Mouse (Mus musculus): Measurements from ENCODE around the gene Lingo2. TPM values are rescaled to one million over a fixed set of nuclear protein-coding genes. Genes with fewer than 3 reads are reported as not detected.

Lingo2 gene
- total and polyA plus RNA-seq, 3 experiments = not detected

DNA sequence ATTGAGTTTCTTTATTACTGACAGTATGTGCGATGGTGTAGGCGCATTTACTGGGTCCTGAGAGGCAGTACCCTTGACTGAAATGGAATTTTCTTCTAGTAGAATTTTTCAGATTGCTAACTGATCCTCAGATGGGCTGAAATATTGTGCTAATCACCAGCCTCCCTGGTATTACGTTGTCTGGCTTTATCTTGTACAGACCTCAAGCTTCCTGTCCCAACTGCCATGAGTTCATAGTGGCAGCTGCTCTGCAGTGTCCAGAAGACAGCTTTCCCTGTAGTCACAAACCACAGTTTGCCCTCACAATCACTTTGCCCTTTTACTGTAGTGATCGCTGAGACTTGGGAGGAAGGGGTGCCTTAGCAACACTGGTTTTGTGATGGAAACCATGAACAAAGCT is 176.5 kb downstream of the Lingo2 start:
- in situ Hi-C loops (cut with MboI; ENCODE audit: low pct_ligation_motif_present, low pct_unique_long_range_greater_than_20kb, low sequenced_read_pairs) (no loop called here), dilution Hi-C loops (cut with MboI; ENCODE audit: extremely low pct_ligation_motif_present, extremely low pct_unique_long_range_greater_than_20kb, low sequenced_read_pairs) (no loop called here)
- Histone ChIP-seq H3K79me2 (replicated peaks; ENCODE audit: control insufficient read depth, extremely low read depth, insufficient read depth, poor library complexity, severe bottlenecking) (no peaks in the 10 kb centered on the region), H3K4me2 (ENCODE audit: insufficient read depth, low read depth, poor library complexity, severe bottlenecking) (no peak overlapping the region), H3K27me3 (replicated peaks) (no peaks in the 10 kb centered on the region), H3K27ac (ENCODE audit: insufficient read depth, low read depth) (no peak overlapping the region), H3K36me3 (replicated peaks in 1 of 2; ENCODE audit: control insufficient read depth in 1 of 2, insufficient read depth in 1 of 2, low read length in 1 of 2) (no peaks in the 10 kb centered on the region), H3K4me3 (replicated peaks in 1 of 3; ENCODE audit: low read depth in 2 of 3, low read length in 2 of 3, poor library complexity in 1 of 3) (no peak overlapping the region), H3K4me1 (ENCODE audit: control insufficient read depth in 1 of 2, insufficient read depth in 2 of 2) (no peaks in the 10 kb centered on the region), H3K9me3 (replicated peaks; ENCODE audit: low read length) (peaks cover 14% of the 10 kb centered on the region), H3K9ac (ENCODE audit: insufficient read depth, low read depth) (no peak overlapping the region)
- no peak for DNase-seq (ENCODE audit: extremely low read depth)
- TF ChIP-seq BHLHE40 (IDR thresholded peaks at IDR 0.05; ENCODE audit: low read depth, low read length) (no peak), IRF4 (IDR thresholded peaks at IDR 0.05; ENCODE audit: low read depth, low read length) (no peak), KAT2A (IDR thresholded peaks at IDR 0.05; ENCODE audit: insufficient replicate concordance, low read length) (no peak), ZC3H11A (IDR thresholded peaks at IDR 0.05; ENCODE audit: low read depth, low read length) (no peak), CTCF (conservative IDR thresholded peaks at IDR 0.05 in 1 of 2, IDR thresholded peaks at IDR 0.05 in 1 of 2; ENCODE audit: low read depth in 2 of 2, low read length in 2 of 2) (no peak)

- Histone ChIP-seq H3K4me2 (ENCODE audit: insufficient read depth, low read depth, poor library complexity, severe bottlenecking) (no peak overlapping the region), H3K27ac (ENCODE audit: insufficient read depth, low read depth) (no peak overlapping the region), H3K27me3 (replicated peaks) (no peaks in the 10 kb centered on the region), H3K36me3 (replicated peaks in 1 of 2; ENCODE audit: control insufficient read depth in 1 of 2, insufficient read depth in 1 of 2, low read length in 1 of 2) (no peaks in the 10 kb centered on the region), H3K79me2 (replicated peaks; ENCODE audit: control insufficient read depth, extremely low read depth, insufficient read depth, poor library complexity, severe bottlenecking) (no peaks in the 10 kb centered on the region), H3K4me1 (ENCODE audit: control insufficient read depth in 1 of 2, insufficient read depth in 2 of 2) (no peaks in the 10 kb centered on the region), H3K9ac (ENCODE audit: insufficient read depth, low read depth) (no peak overlapping the region), H3K4me3 (replicated peaks in 1 of 3; ENCODE audit: low read depth in 2 of 3, low read length in 2 of 3, poor library complexity in 1 of 3) (no peak overlapping the region), H3K9me3 (replicated peaks; ENCODE audit: low read length) (peaks cover 28% of the 10 kb centered on the region)
- in situ Hi-C loops (cut with MboI; ENCODE audit: low pct_ligation_motif_present, low pct_unique_long_range_greater_than_20kb, low sequenced_read_pairs) (no loop called here), dilution Hi-C loops (cut with MboI; ENCODE audit: extremely low pct_ligation_motif_present, extremely low pct_unique_long_range_greater_than_20kb, low sequenced_read_pairs) (no loop called here)
- no peak for DNase-seq (ENCODE audit: extremely low read depth)
- TF ChIP-seq RAD21 (IDR thresholded peaks at IDR 0.05; ENCODE audit: low read depth, low read length) (no peak), SMC3 (IDR thresholded peaks at IDR 0.05; ENCODE audit: low read depth, low read length) (no peak), MXI1 (IDR thresholded peaks at IDR 0.05; ENCODE audit: low read depth, low read length) (no peak), BHLHE40 (IDR thresholded peaks at IDR 0.05; ENCODE audit: low read depth, low read length) (no peak), SIN3A (IDR thresholded peaks at IDR 0.05; ENCODE audit: low read length) (no peak), CHD1 (IDR thresholded peaks at IDR 0.05; ENCODE audit: low read depth, low read length) (no peak), MAZ (IDR thresholded peaks at IDR 0.05; ENCODE audit: low read depth, low read length) (no peak), USF2 (conservative IDR thresholded peaks at IDR 0.05; ENCODE audit: low read depth, low read length) (no peak), ZNF384 (IDR thresholded peaks at IDR 0.05; ENCODE audit: low read depth, low read length) (no peak), EP300 (IDR thresholded peaks at IDR 0.05; ENCODE audit: low read length) (no peak), IRF4 (IDR thresholded peaks at IDR 0.05; ENCODE audit: low read depth, low read length) (no peak), CHD2 (IDR thresholded peaks at IDR 0.05; ENCODE audit: low read length) (no peak), PAX5 (IDR thresholded peaks at IDR 0.05; ENCODE audit: low read length) (no peak), GABPA (IDR thresholded peaks at IDR 0.05; ENCODE audit: insufficient replicate concordance, low read depth, low read length) (no peak), MEF2A (IDR thresholded peaks at IDR 0.05; ENCODE audit: borderline replicate concordance, low read depth, low read length) (no peak)
Observed at GRCm38 (mm10) chr4:36730691-36731090, 220.9 kb downstream of the Lingo2 start.
